Mouse (Mus musculus): ENCODE measurements around the gene Slc44a5. TPM values are rescaled to one million over a fixed set of nuclear protein-coding genes. Genes with fewer than 3 reads are reported as not detected.
"Not testable (repeated sequence)": the region's sequence is repeated elsewhere in the genome, so short reads cannot be mapped to it uniquely, and the experiment has no call there.

Slc44a5 gene
- total RNA-seq, 2 experiments from 2014 or later, result 0.22 to 0.31 TPM

DNA sequence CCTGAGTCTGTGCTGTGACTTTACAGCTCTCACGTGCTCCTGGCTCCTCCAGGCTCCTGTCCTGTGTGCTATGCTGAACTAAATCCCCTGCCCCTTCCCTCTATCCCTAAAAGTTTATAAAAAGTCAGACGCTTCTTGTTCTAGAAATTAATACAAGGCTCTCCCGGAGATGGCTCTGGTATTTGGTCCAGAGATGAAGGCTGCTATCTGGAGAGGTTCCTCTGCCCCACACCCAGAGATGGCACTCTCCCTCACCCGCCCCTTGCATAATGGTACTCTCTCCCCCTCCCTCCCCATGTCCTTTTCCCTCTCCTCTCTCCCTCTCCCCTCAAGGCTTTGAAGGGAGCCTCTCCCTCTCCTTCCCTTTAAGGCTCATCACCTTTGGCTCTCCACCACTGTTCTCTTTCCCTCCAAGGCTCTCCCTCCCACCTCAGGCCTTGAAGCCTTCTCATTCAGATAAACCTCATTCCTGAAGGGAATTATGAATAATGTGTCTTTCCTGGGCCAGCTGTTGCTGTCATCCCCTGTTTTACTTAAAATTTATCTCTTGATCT is 236.0 kb downstream of the Slc44a5 start:
- DNase-seq, result no peak
- intact Hi-C loops (cut with DNase I), result no loop called here

DNA sequence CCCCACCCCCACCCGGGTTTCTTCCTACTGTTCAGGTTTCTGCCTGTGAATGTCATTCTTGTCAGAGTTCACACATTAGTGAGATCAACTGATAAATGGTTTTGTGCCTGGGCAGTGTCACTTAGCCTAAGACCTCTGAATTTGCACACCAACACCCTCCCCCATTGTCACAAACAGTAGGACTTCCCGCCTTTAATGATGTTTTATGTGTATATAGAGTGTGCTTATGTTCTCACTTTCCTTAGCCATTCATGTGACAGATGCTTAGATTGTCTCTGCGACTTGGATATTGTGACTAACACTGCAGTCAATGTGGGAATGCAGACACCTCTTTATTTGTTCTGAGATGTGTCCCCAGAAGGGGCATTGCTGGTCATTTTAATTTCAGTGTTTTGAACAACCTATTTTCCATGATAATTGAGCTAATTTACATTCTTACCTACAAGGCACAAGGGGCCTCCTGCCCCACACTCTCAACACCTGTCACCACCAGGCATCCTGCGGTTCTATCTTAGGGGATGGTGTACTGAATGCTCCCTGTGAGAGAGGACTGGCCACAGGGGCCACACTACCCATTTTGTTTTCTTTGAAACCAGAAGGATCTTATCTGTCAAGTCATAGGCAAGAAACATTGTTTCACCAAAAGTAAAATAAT is 236.7 kb downstream of the Slc44a5 start:
- DNase-seq, result no peak
- intact Hi-C loops (cut with DNase I), result no loop called here

DNA sequence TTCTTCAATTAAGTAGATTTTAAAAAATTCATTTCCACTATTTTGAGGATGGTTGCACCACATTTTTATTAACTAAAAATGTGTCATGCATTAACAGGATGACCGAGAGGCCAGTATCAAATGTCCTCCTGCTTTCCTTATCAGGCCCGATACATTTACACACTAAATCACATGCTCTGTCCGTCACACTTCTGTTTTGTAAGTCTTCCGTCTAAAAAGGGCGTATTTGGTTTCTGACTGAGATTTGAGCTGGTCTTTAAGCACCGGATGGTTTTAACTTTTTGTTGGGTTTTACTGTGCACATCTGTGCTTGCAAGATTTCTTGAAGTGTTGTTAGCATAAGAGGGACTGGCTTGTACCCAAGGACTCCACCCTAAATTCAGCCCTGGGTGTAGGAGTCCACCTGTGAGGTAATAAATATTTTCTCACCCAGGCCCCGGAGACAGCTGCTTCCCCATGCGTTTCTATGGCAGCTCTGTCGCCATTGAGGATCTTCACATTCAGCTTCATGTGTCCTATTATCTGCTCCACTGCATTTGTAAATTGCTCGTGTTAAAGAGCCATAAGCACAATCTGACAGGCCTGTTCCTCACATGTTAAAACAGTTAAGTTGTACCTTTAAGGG is 237.3 kb downstream of the Slc44a5 start:
- no peak for DNase-seq
- intact Hi-C loops (cut with DNase I), result no loop called here

DNA sequence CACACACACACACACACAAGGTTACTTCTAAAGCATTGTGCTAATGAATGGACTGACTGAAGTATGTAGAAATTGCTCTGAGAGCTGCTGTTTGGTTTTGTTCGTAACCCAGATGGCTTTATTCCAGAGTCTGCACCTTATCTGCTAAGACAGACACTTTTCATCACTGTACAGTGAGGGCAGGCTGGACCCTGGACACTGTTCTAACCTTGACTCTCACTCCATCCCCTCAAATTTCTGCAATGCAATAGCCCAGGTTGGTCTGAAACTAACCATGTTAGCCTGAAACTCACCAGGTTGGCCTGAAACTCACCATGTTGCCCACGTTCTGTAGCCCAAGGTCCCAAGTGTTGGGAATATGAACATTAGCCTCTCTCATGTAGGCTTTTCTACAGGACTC is 239.3 kb downstream of the Slc44a5 start:
- intact Hi-C loops (cut with DNase I), result no loop called here
- no peak for DNase-seq

DNA sequence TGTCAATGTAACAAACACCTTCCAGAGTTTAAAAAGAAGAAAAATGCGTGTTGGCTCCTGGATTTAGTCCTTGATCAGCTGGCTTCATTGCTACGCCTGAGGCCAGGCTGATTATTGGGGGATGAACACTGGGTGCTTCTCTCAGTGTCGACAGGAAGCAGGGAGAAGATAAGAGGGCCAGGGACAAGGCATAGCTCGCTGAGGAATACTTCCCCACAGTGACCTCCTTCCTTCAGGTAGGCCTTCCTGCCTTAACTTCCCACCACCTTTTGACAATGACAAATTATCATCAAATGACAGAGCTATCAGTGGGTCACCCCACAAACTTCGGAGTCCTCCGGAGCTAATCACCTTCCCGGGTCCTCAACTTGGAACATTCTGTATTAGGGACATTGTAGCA is 242.1 kb downstream of the Slc44a5 start:
- DNase-seq, result no peak
- intact Hi-C loops (cut with DNase I), result no loop called here

DNA sequence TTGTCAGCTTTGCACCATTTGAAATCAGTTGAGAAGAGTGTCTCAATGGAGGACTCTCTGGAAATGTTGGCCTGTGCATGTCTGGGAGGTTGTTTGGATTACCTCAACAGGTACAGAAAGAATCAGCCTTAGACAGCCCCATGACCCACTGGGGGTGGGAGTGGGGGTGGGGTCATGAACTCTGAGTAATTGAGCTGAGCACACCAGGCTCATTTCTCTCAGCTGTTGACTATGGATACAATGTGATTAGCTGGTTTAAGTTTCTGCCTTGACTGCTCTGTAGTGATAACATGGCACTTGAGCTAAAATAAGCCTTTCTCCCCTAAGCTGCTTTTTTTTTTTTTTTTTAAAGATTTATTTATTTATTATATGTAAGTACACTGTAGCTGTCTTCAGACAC is 242.5 kb downstream of the Slc44a5 start:
- intact Hi-C loops (cut with DNase I), result no loop called here
- no peak for DNase-seq

DNA sequence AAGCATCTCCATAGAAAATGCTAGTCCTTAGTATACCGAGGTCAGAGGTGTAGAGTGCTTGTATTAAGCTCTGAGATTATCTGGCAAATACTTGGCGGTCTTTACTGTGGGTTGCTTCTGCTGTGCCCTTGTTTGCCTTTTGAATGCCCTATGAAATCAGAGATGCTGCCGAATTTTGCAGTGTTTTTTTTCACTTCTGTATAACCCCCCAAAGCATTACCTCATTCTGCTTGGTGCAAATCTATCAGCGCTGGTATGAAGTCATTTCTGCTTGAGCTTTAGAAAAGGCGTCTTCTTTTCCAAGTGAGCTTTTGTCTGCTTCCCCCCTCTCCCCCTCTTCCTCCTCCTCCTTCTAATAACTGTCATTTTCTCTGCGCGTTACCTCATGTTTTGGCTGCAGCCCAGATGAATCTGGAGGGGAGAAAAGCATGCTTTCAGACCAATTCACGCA is 248.9 kb downstream of the Slc44a5 start:
- intact Hi-C loops (cut with DNase I), result no loop called here
- peak; percentile 29 to 54 for DNase-seq

DNA sequence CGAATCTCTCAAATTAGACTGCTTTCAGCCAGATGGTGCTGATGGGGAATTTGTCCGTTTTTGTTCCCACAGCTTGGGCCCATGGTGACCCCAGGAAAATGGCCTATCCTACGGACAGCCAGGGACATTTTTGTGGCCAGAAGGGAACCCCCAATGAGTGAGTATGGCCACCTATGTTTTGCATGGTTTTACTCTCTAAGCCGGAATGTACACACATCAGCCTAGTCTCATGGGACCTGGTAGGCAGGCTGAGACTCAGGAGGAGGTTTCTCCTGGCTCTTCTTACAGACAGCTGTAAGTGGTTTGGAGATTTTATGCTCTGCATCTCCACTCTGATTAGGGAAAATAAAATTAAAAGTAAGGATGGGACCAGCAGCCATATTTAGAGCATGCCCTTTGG is 249.5 kb downstream of the Slc44a5 start:
- no peak for DNase-seq
- intact Hi-C loops (cut with DNase I), result no loop called here

DNA sequence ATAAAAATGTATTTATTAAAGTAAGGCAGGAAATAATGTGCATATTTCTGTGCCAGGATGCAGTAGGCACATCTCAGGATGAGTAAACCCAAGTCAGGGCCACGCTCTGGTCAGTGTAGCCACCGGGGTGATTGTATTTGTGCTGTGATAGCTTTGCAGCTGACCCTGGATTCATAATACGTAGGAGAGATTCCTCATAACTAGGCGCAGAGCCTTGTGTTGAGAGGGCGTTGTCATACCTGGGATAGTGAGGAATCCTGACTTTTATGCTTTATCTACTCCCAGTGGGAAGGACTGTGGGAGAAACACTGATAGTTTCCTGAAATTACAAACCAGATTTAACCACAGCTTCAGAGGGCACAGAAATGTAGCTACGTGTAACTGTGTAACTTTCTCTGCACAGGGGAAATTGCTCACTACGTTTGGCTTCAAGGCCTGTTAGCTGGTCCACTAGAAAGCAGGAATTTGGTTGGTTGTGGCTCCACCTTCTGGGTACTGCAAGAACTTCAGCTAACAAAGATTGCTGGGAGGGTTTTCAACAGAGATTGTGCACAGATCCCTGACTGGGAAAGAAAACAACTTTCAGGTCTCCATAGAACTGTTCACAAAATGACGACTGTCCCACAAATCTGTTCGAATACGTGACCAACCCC is 253.0 kb downstream of the Slc44a5 start:
- peak; percentile 75 to 85 for DNase-seq
- intact Hi-C loops (cut with DNase I), result loop anchor here (1.0 kb wide), 2 partner anchors 242 to 267 kb away; no protein-coding TSS in a partner anchor

DNA sequence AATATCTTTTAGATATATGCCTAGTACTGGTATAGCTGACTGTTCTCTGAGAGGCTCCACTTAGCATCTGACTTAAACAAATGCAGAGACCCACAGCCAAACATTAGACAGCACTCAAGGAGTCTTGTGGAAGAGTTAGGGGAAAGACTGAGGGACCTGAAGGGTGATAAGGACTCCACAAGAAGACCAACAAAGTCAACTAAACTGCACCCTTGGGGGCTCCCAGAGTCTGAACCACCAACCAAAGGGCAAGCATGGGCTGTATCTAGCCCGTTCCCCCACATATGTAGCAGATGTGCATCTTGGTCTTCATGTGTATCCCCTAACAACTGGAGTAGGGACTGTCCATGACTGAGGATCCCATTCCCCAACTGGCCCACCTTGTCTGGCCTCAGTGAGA is 271.7 kb downstream of the Slc44a5 start:
- intact Hi-C loops (cut with DNase I), result no loop called here
- DNase-seq, result no peak

DNA sequence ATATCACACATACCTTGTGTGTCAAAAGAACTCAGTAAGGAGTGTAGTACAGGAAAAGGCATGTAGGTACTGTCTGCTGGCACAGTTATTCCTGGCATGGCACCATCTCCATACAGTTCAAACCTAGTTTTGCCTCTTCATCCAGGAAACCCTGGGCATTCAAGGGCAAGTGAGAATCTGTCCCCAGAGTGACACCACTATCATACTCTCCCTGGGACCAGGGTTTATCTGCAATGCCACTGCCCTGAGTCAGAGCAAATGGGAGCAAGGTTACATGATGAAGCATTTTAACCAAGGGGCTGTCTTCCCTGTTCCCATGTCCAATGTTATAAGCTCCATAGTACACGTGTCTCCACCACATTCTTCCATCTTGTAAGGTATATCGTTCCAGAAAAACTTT is 278.2 kb downstream of the Slc44a5 start:
- DNase-seq, result no peak
- intact Hi-C loops (cut with DNase I), result no loop called here

DNA sequence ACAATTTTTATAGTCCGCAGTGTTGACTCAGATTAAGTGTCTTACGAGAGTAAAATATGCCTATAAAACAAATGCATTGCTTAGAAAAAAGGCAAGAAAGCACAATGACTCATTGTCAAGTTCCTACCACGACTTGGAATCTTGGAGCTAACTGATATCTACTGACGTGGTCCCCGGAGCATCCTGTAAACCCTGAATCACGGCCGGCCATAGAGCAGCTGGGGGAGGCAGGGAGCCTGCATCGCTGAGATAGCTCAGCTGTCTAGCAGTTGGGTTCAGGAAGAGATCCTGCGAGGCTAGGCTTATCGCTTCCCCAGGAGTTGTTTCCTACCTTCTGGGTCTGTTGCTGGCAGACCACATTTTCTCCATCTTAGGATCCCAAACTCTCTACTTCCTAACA is 279.0 kb downstream of the Slc44a5 start:
- intact Hi-C loops (cut with DNase I), result no loop called here
- peak; percentile 4 to 6 for DNase-seq

DNA sequence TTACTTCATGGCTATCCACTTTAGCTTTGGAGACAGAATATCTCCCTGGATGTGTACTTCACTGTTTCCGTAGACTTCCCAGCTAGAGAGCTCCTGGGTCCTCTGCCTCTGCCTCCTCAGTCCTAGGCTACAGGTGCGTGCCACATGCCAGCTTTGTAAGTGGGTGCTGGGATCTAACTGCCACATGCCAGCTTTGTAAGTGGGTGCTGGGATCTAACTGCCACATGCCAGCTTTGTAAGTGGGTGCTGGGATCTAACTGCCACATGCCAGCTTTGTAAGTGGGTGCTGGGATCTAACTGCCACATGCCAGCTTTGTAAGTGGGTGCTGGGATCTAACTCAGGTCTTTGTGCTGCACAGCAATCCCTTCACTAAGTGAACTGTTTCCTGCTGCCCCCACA is 281.0 kb downstream of the Slc44a5 start:
- DNase-seq; intact Hi-C loops (cut with DNase I): not testable (repeated sequence)

DNA sequence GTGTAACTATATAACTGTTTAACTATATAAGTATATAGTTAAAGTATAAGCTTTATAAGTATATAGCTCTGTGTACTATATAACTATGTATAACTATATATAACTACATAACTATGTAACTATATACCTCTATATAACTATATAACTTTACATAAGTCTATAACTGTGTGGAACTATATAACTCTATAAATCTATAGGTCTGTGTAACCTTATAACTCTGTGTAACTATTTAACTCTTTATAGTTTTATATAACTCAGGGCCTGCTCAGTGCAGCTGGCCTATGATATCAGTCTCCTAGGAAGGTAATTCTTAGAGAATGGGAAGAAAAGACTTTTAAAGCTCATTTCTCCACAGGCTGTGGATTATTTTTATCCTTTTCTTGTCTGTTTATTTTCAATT is 284.1 kb downstream of the Slc44a5 start:
- intact Hi-C loops (cut with DNase I), result no loop called here
- DNase-seq, result no peak

DNA sequence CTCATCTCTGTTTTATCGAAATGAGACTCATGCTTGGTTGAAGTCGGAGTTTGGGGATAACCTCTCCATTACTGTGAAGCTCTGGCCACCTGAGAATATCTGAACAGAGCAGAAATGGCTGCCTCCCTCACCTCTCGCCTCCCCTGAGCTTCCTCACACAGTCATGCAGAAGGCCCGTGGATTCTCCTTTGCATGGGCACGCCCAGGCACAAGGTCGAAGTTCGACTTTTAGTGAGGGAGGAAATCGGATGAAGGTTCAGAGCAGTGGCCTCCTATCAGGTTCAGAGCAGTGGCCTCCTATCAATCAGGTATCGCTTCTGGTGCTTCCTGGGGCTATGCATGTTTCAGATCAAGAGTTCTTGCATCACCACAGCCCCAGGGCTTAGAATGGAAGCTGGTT is 295.1 kb downstream of the Slc44a5 start:
- intact Hi-C loops (cut with DNase I), result no loop called here
- no peak for DNase-seq

DNA sequence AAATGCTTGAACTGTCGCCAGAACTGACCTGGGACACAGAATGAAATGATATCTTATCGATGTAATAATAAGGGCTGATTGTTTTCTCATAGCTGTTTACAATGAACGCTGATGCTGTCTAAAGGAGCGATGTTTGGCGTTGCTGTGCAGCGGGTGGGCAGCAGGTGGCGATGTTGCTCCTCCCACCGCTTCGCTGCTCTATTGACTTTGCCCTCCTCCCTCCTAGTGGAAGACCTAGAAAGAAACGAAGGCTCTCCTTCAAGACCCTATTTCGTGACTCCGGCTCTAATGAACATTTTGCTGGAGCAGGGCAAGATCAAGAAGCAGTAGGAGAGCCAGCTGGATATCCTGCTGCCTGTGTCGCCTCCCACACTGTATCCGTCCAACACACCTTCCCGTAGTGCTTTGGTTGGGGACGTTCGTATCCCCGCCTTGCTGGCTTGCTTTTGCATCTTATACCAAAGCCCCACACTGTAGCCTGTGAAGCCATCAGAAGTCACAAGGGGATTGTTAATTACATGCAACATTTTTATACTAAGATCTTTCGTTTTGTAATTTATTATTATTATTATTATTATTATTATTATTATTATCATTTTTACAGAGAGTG is 296.6 kb downstream of the Slc44a5 start:
- DNase-seq, result peak; percentile 75 to 84
- intact Hi-C loops (cut with DNase I), result loop anchor here (1.0 kb wide), 1 partner anchor 302 kb away; no protein-coding TSS in a partner anchor

DNA sequence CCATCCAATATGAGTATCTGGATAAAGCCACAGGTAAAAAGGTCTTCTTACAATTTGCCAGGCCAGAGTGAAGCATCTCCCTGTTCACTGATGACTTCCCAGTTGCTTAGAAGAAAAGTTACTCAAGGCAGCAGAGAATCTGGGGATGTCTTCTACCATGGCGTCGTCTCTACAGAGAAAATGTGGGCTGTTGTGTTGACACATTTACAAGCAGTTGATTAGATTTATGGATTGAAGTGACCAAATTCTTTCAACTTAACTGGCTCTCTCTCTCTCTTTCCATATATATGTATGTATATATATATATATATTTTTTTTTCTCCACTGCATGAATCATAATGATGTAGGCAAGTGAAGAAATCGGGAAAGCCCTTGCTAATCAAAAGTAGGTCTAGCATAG is 301.4 kb downstream of the Slc44a5 start:
- DNase-seq, result no peak
- intact Hi-C loops (cut with DNase I), result no loop called here

DNA sequence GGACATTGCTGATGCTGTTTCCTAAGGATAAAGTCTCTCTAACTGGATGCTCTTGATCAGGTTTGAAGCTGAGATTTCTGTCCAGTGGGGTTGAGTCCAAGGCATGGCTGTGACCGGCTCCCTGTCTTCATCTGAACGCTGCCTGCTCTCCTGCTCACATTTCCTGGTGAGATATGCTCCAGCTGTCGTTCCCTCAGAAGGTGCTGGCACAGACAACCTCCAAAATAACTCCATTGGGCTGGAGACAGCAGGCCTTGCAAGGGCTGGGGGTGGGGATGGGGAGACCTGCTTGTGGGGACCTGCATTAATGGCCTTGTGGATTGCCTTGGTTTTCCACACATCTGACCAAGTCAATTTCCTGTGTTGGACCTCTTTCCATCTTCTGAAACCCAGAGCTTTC is 311.0 kb downstream of the Slc44a5 start:
- DNase-seq, result no peak
- intact Hi-C loops (cut with DNase I), result no loop called here

DNA sequence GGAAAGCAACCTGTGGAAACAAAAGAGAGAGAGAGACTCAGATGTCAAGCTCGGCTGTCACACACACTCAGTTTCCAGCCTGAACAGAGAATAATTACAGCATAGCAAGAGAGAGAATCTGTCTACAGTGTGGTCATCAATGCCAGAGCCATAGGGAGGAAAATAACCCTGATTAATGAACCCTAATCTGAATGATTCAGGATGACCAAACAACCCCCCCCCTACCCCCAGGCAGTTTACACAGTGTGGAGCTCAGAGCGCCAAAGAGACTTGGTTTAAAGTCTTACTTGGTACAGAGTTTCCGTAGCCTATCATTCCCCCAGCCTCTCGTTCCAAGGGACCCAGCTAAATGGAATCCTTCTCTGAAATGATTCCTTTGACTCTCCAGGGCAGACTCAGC is 312.1 kb downstream of the Slc44a5 start:
- intact Hi-C loops (cut with DNase I), result no loop called here
- DNase-seq, result no peak

DNA sequence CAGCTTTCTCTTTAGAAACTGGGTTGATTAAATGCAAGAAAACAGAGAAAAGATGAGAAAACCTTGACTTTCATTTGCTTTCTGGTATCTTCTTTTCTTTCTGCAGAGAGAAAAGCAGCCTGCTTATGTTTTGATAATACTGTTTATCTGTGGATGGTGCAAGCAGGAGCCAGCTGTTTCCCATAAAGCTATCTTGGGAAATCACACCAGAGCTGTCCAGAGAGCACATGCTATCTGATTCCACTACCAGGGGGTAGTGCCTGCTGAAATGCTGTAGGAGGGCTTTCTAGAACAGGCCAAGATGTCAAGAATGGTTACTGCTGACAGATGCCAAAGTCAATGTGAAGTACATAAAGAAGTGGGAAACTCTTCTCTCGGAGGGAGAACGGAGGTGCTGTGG is 314.0 kb downstream of the Slc44a5 start:
- DNase-seq, result no peak
- intact Hi-C loops (cut with DNase I), result no loop called here

DNA sequence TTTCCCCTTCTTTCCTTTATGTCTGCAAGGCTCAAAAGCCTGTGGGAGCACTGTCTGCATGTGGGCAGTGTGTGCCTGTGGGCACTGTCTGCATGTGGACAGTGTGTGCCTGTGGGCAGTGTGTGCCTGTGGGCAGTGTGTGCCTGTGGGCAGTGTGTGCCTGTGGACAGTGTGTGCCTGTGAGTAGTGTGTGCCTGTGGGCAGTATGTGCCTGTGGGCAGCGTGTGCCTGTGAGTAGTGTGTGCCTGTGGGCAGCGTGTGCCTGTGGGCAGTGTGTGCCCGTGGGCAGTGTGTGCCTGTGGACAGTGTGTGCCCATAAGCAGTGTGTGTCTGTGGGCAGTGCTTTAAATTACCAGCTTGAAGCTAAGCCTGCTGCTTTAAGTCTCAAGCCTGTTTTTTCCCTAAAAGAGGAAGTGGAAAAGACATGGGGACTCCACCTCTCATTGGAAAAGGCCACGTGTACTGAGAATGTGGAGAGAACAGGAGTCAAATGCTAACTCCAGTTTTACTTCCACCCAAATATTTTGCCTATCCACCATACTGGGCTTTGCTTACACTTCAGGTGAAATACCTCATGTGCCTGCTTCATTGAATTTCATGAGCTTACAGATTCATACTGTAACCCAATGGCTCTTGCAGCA is 315.3 kb downstream of the Slc44a5 start:
- DNase-seq, result no peak
- intact Hi-C loops (cut with DNase I), result no loop called here

Measured in heart, postnatal 10 days (tissue).